Comparison of ENCODE assay signal across 8 mouse cellular contexts in the genomic region with DNA sequence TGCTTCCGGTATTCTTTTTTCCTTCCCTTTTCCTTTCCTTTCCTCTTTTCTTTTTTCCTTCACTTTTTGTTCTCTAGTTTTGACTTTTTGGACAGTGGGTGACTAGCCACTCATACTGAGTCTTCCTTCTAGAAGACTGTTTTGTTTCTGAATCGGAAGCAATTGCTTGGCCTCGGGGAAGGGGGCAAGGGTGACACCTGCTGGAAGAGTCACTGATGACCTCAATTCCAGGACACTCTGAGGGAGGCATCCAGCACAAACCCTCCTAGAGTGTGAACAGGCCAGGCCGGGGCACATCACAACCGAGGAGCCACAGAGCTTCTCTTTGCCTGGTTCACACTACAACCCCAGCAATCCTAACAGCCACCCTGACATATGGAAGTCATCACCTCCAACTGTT. TPM values are rescaled to one million over a fixed set of nuclear protein-coding genes. Genes with fewer than 3 reads are reported as not detected.
DNase-seq lines count a peak whose midpoint lies in the region; ATAC-seq and TF ChIP-seq lines count a peak whose summit lies in the region.
"Had no signal": no experiment of that assay in that cellular context is flagged by ENCODE, and none has a peak within 500 bp of the region (broad histone marks: within the 10 kb centered on the region; RNA-seq: fewer than 3 reads in every experiment).

No protein-coding gene starts in this region.

- no peak overlapping the region for H3K27ac ChIP-seq in kidney, embryonic 16.5 days (ENCODE audit: low read length)
- H3K27ac ChIP-seq in ES-Bruce4 (ENCODE audit: insufficient read depth, low read length), result no peak overlapping the region
- H3K27ac ChIP-seq in intestine, embryonic 16.5 days (ENCODE audit: low read length), result no peak overlapping the region
- no peak overlapping the region for H3K27ac ChIP-seq in small intestine, adult 2 months (ENCODE audit: insufficient read depth, low read depth, low read length)
- H3K27ac ChIP-seq: liver, embryonic 13.5 days had no signal

- no peak for TF ChIP-seq EP300 in ES-Bruce4 (IDR thresholded peaks at IDR 0.05; ENCODE audit: insufficient read depth, low read depth, low read length)

- peak; percentile 63 for DNase-seq in kidney, adult 9 months
- peak; percentile 77 for DNase-seq in ZHBTc4 (ENCODE audit: low read depth, low spot score)
- no peak for DNase-seq in layer of hippocampus, adult 9-11 months
- DNase-seq: liver, embryonic 13.5 days had no signal

- peak; percentile 70 for TF ChIP-seq CTCF in ES-Bruce4 (IDR thresholded peaks at IDR 0.05; ENCODE audit: low read depth, low read length)
- TF ChIP-seq CTCF in small intestine, adult 2 months (IDR thresholded peaks at IDR 0.05; ENCODE audit: extremely low read depth, insufficient read length, insufficient replicate concordance, low read depth, low read length), result peak; percentile 76; the same call in 1 of the 2 replicates

- no peak overlapping the region for H3K9ac ChIP-seq in kidney, embryonic 16.5 days (replicated peaks; ENCODE audit: low read length)
- H3K9ac ChIP-seq in ES-Bruce4 (ENCODE audit: low read depth, poor library complexity, severe bottlenecking), result no peak overlapping the region
- no peak overlapping the region for H3K9ac ChIP-seq in intestine, embryonic 16.5 days (ENCODE audit: low read depth, low read length)
- H3K9ac ChIP-seq: liver, embryonic 13.5 days had no signal

- 43% methylated on average over 5 of the region's 5 CpGs for WGBS in kidney, embryonic 16.5 days
- 45% methylated on average over 5 of the region's 5 CpGs for WGBS in intestine, embryonic 16.5 days
- 36% methylated on average over 5 of the region's 5 CpGs for WGBS in small intestine, adult 2 months

- no peak overlapping the region for H3K4me2 ChIP-seq in kidney, embryonic 16.5 days (replicated peaks; ENCODE audit: low read depth, low read length)
- H3K4me2 ChIP-seq in intestine, embryonic 16.5 days (ENCODE audit: low read depth, low read length), result no peak overlapping the region
- H3K4me2 ChIP-seq: liver, embryonic 13.5 days had no signal

- TF ChIP-seq POLR2A in ES-Bruce4 (IDR thresholded peaks at IDR 0.05; ENCODE audit: insufficient read depth, low read length), result no peak
- TF ChIP-seq POLR2A in small intestine, adult 2 months (IDR thresholded peaks at IDR 0.05; ENCODE audit: low read depth, low read length), result no peak

- ATAC-seq in kidney, embryonic 16.5 days (ENCODE audit: low FRiP score, low TSS enrichment), result no peak
- 0 out of 2 replicates have a peak, but pooled peaks have one; percentile 29 for ATAC-seq in intestine, embryonic 16.5 days

- peaks cover 21% of the 10 kb centered on the region for H3K36me3 ChIP-seq in kidney, embryonic 16.5 days (ENCODE audit: insufficient read depth, low read length)
- no peaks in the 10 kb centered on the region for H3K36me3 ChIP-seq in ES-Bruce4 (ENCODE audit: control insufficient read depth, insufficient read depth, low read length, poor library complexity, severe bottlenecking)
- H3K36me3 ChIP-seq in intestine, embryonic 16.5 days (ENCODE audit: control insufficient read depth, insufficient read depth, low read length), result no peaks in the 10 kb centered on the region
- peaks cover 22% of the 10 kb centered on the region for H3K36me3 ChIP-seq in small intestine, adult 2 months (ENCODE audit: control insufficient read depth, insufficient read depth, low read length)

- no peaks in the 10 kb centered on the region for H3K4me1 ChIP-seq in kidney, embryonic 16.5 days (ENCODE audit: insufficient read depth, low read length)
- H3K4me1 ChIP-seq in ES-Bruce4 (ENCODE audit: control insufficient read depth, insufficient read depth, low read length), result no peaks in the 10 kb centered on the region
- H3K4me1 ChIP-seq in intestine, embryonic 16.5 days (ENCODE audit: control insufficient read depth, insufficient read depth, low read length), result no peaks in the 10 kb centered on the region
- peaks cover 14% of the 10 kb centered on the region for H3K4me1 ChIP-seq in small intestine, adult 2 months (ENCODE audit: control insufficient read depth, insufficient read depth, insufficient read length, low read length)
- H3K4me1 ChIP-seq: liver, embryonic 13.5 days had no signal

- H3K4me3 ChIP-seq in kidney, embryonic 16.5 days (ENCODE audit: low read length), result no peak overlapping the region
- no peak overlapping the region for H3K4me3 ChIP-seq in ES-Bruce4 (ENCODE audit: low read depth, low read length)
- no peak overlapping the region for H3K4me3 ChIP-seq in intestine, embryonic 16.5 days (ENCODE audit: low read length)
- no peak overlapping the region for H3K4me3 ChIP-seq in small intestine, adult 2 months (ENCODE audit: low read depth, low read length)
- H3K4me3 ChIP-seq: liver, embryonic 13.5 days had no signal

- H3K27me3 ChIP-seq in kidney, embryonic 16.5 days (ENCODE audit: insufficient read depth, low read length), result no peaks in the 10 kb centered on the region
- H3K27me3 ChIP-seq in ES-Bruce4 (ENCODE audit: control insufficient read depth, insufficient read depth, low read length, poor library complexity, severe bottlenecking), result no peaks in the 10 kb centered on the region
- no peaks in the 10 kb centered on the region for H3K27me3 ChIP-seq in intestine, embryonic 16.5 days (replicated peaks; ENCODE audit: control insufficient read depth, insufficient read depth, low read length)
- H3K27me3 ChIP-seq in small intestine, adult 2 months (ENCODE audit: control insufficient read depth, insufficient read depth, low read length), result no peaks in the 10 kb centered on the region
- H3K27me3 ChIP-seq: liver, embryonic 13.5 days had no signal

- no peaks in the 10 kb centered on the region for H3K9me3 ChIP-seq in kidney, embryonic 16.5 days (ENCODE audit: low read length)
- no peaks in the 10 kb centered on the region for H3K9me3 ChIP-seq in ES-Bruce4 (replicated peaks; ENCODE audit: control insufficient read depth, insufficient read depth, low read length, poor library complexity, severe bottlenecking)
- H3K9me3 ChIP-seq in intestine, embryonic 16.5 days (ENCODE audit: control insufficient read depth, low read length), result no peaks in the 10 kb centered on the region
- H3K9me3 ChIP-seq: liver, embryonic 13.5 days had no signal

RNA-seq across cellular contexts. Expression of a gene that starts 34.0 kb away (rescaled TPM):
- polyA plus RNA-seq in kidney, embryonic 16.5 days (2015; fragmentation: Nextera tagmentation; extraction: Ambion mirVana), result 25.4 and 28.6 TPM in 2 replicates
- polyA plus RNA-seq in ES-Bruce4 (2011; ENCODE audit: insufficient read depth, insufficient read length, low read depth, missing spikeins), result 18.3 and 18.6 TPM in 2 replicates
- 34.2 and 34.3 TPM in 2 replicates for polyA plus RNA-seq in intestine, embryonic 16.5 days (2015; fragmentation: Nextera tagmentation; extraction: Ambion mirVana)
- polyA plus RNA-seq in small intestine, adult 2 months (2012; rRNA removed), result 19.4 and 53.4 TPM in 2 replicates
